Mouse (Mus musculus): Measurements from ENCODE around the gene Fam167b. TPM values are rescaled to one million over a fixed set of nuclear protein-coding genes. Genes with fewer than 3 reads are reported as not detected.
A peak's percentile ranks its signal among the peaks of the same experiment; 100 is the strongest.

The Fam167b gene
- polyA plus RNA-seq, 1 experiment from 2014 or later, result 40.3 TPM

DNA sequence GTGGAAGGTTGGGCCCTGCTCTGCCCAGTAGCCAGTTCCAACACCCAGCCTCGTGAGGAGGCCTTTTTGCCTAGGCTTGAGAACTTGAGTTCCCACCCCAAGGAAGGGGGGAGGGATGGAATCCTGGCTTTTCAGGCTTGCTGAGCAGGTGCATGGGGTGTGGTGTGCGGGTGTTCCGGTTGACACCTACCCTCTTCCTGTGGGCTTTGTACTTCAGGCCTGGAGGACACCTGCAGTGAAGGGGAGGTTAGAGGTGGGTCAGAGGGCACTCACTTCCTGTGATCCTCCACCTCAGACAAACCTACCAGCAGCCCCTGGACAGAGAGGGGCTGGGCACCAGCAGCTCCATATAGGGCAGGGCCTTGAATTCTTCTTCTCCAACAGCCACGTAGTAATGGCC, 31.7 kb upstream of the Fam167b start:
- WGBS, result 61% methylated on average over 4 of the region's 4 CpGs
- H3K4me1 ChIP-seq (replicated peaks; ENCODE audit: insufficient read depth, low read length), result no peaks in the 10 kb centered on the region
- no peak overlapping the region for H3K9ac ChIP-seq (ENCODE audit: low read depth, low read length)
- no peaks in the 10 kb centered on the region for H3K9me3 ChIP-seq (replicated peaks; ENCODE audit: low read length)
- H3K36me3 ChIP-seq (ENCODE audit: insufficient read depth, low read length), result peaks cover 18% of the 10 kb centered on the region
- H3K4me3 ChIP-seq (replicated peaks; ENCODE audit: low read depth, low read length), result no peak overlapping the region
- H3K27ac ChIP-seq, result no peak overlapping the region
- ATAC-seq (replicated peaks; ENCODE audit: low FRiP score, low read depth), result no peak
- no peaks in the 10 kb centered on the region for H3K27me3 ChIP-seq (ENCODE audit: insufficient read depth, low read length)
- no peak for TF ChIP-seq CTCF (IDR thresholded peaks at IDR 0.05; ENCODE audit: low read depth)
- H3K4me2 ChIP-seq (ENCODE audit: low read length), result no peak overlapping the region
- no peak for DNase-seq (ENCODE audit: low spot score)

DNA sequence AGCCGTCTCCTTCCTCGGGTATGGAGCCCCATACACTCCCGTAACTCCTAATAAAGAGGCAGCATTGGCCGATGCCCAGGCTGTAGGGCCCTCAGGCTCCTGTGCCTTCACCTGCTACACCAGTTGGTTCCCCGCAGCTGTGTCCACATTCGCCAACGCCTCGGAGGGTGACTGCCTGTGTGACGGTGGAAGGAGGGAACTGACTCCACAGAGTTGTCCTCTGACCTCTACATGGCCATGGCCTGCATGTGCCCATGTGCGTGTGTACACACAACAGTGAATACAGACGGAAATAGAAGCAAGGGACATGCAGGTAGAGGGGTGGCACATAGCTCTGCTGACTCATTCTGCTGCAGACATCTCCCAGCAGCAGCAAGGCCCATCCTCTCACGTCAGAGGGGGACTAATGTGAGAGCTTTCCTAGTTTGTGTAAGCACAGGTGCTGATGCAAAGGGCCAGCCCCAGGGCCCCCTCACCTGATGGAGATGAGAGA, 30.8 kb upstream of the Fam167b start:
- Histone ChIP-seq H3K4me3 (replicated peaks; ENCODE audit: low read depth, low read length) (no peak overlapping the region), H3K9ac (ENCODE audit: low read depth, low read length) (no peak overlapping the region), H3K4me1 (replicated peaks; ENCODE audit: insufficient read depth, low read length) (no peaks in the 10 kb centered on the region), H3K27ac (no peak overlapping the region), H3K4me2 (ENCODE audit: low read length) (no peak overlapping the region), H3K9me3 (replicated peaks; ENCODE audit: low read length) (no peaks in the 10 kb centered on the region), H3K27me3 (ENCODE audit: insufficient read depth, low read length) (no peaks in the 10 kb centered on the region), H3K36me3 (ENCODE audit: insufficient read depth, low read length) (peaks cover 22% of the 10 kb centered on the region)
- no peak for TF ChIP-seq CTCF (IDR thresholded peaks at IDR 0.05; ENCODE audit: low read depth)
- 81% methylated on average over 12 of the region's 12 CpGs for WGBS
- DNase-seq (ENCODE audit: low spot score) (no peak), ATAC-seq (replicated peaks; ENCODE audit: low FRiP score, low read depth) (peak; percentile 8; the same call in 1 of the 2 replicates)

DNA sequence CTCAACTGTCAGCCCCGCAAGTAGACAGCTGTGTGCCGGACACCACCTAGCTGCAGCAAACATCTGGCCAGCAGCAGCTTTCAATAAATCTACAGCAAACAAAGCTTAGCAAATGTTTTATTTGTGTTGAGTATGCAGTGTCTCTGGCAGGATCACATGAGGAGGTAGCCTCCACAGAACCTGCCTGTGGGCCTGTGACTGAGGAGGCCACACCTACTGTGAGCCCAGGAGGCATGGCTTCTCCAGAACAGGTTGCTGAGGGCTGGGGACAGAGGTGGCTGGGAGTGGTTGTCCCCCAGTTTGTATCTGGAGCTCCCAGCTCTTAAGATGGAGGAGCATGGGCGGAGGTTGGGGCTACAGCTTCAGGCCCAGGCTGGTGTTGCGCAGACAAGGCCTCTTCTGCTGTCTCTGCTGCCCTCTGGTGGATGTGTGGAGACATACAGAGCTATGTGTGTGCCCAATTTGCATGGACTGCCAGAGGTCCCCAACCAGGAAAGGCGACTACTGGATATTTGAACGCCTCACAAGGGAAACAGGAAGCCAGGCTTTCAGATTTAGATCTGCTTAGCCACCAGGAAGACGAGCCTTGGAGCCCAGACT, 30.2 kb upstream of the Fam167b start:
- 36% methylated on average over 7 of the region's 7 CpGs for WGBS
- no peak overlapping the region; the same call in 1 of the 2 replicates for H3K9ac ChIP-seq (ENCODE audit: low read depth, low read length)
- TF ChIP-seq CTCF (IDR thresholded peaks at IDR 0.05; ENCODE audit: low read depth), result peak; percentile 95

DNA sequence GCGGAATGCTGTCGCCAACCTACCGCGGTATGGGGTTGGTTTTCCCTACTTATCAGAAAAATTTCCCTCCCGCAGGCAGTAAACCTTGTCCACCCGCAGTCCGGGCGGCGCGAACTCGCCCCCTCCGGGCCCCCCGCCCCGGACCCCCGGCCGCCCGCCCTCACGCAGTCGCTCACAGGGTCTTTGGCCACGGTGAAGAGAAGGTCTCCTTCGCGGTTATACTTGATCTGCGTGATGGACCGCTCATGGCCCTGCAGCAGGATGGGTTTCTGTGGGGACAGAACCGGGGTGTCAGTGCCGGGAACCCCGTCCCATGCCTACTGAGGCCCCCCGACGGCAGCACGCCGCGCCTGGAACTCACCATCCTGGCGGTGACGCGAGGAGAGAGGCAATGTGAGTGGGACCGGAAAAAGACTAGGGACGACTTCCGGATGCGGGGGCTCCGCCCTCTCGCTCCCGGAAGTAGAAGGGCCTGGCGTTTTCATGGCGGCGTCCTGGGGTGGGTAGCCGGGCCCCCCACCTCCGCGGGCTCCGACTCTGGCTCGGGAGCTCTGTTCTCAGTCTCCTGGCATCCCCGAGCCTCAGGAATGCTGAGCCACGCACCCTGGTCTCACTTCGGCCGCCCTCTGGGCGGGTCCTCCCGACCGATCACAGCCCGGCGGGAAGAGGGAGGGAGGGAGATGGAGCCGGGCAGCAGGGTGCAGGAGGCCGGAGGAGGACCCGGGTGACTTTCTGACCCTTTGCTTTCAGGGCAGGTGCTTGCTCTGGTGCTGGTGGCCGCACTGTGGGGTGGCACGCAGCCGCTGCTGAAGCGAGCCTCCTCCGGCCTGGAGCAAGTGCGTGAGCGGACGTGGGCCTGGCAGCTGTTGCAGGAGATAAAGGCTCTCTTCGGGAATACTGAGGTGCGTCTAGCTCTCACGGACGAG, 22.1 kb upstream of the Fam167b start, which contains the start of the genes Eif3i and Tmem234:
TSS of gene Eif3i (minus strand) at position 416 of the 926 bp plus-strand sequence.
TSS of gene Tmem234 (plus strand) at position 436 of the 926 bp plus-strand sequence.
- no peaks in the 10 kb centered on the region for H3K9me3 ChIP-seq (replicated peaks; ENCODE audit: low read length)
- ATAC-seq (replicated peaks; ENCODE audit: low FRiP score, low read depth), result peak; percentile 74
- H3K9ac ChIP-seq (ENCODE audit: low read depth, low read length), result peak within 1 kb of the TSS; percentile 95
- H3K27ac ChIP-seq, result peak within 1 kb of the TSS; percentile 74
- DNase-seq (ENCODE audit: low spot score), result peak; percentile 94
- H3K36me3 ChIP-seq (ENCODE audit: insufficient read depth, low read length), result peaks cover 16% of the 10 kb centered on the region
- H3K4me3 ChIP-seq (replicated peaks; ENCODE audit: low read depth, low read length), result peak within 1 kb of the TSS; percentile 98
- peaks cover 16% of the 10 kb centered on the region for H3K4me1 ChIP-seq (replicated peaks; ENCODE audit: insufficient read depth, low read length)
- peak; percentile 23; the same call in 1 of the 2 replicates for TF ChIP-seq CTCF (IDR thresholded peaks at IDR 0.05; ENCODE audit: low read depth)
- under 1% methylated on average over 73 of the region's 74 CpGs for WGBS
- H3K4me2 ChIP-seq (ENCODE audit: low read length), result peak within 1 kb of the TSS; percentile 89
- H3K27me3 ChIP-seq (ENCODE audit: insufficient read depth, low read length), result no peaks in the 10 kb centered on the region

More for the DNA sequence above, 30.2 kb upstream of the Fam167b start:
- peaks cover 27% of the 10 kb centered on the region for H3K36me3 ChIP-seq (ENCODE audit: insufficient read depth, low read length)
- no peaks in the 10 kb centered on the region for H3K4me1 ChIP-seq (replicated peaks; ENCODE audit: insufficient read depth, low read length)
- DNase-seq (ENCODE audit: low spot score) (peak; percentile 94), ATAC-seq (replicated peaks; ENCODE audit: low FRiP score, low read depth) (peak; percentile 74)
- no peaks in the 10 kb centered on the region for H3K9me3 ChIP-seq (replicated peaks; ENCODE audit: low read length)
- no peak overlapping the region for H3K4me2 ChIP-seq (ENCODE audit: low read length)
- H3K27ac ChIP-seq, result no peak overlapping the region
- H3K4me3 ChIP-seq (replicated peaks; ENCODE audit: low read depth, low read length), result no peak overlapping the region
- H3K27me3 ChIP-seq (ENCODE audit: insufficient read depth, low read length), result no peaks in the 10 kb centered on the region

DNA sequence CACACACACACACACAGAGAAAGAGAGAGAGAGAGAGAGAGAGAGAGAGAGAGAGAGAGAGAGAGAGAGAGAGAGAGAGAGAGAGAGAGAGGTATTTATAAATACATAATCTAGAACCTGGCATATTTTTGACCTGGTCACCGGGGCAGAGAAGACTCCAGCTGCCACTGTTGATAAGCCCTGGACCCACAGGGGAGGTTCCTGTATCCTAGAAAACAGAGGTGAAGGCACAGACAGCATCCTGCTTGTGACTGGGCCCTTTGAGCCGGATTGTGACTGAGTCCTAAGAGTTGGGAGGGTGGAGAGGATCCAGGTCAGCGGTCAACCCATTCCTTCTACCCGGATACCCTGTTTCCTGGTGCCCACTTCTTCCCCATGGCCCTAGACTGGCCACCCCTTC, 10.5 kb upstream of the Fam167b start:
- DNase-seq (ENCODE audit: low spot score) (no peak), ATAC-seq (replicated peaks; ENCODE audit: low FRiP score, low read depth) (no peak)
- no peaks in the 10 kb centered on the region for H3K4me1 ChIP-seq (replicated peaks; ENCODE audit: insufficient read depth, low read length)
- whole genome bisulfite sequencing, result 62% methylated on average over 4 of the region's 4 CpGs
- no peak overlapping the region for H3K4me3 ChIP-seq (replicated peaks; ENCODE audit: low read depth, low read length)
- peaks cover 26% of the 10 kb centered on the region for H3K36me3 ChIP-seq (ENCODE audit: insufficient read depth, low read length)
- no peaks in the 10 kb centered on the region for H3K27me3 ChIP-seq (ENCODE audit: insufficient read depth, low read length)
- H3K27ac ChIP-seq, result no peak overlapping the region
- no peak overlapping the region for H3K9ac ChIP-seq (ENCODE audit: low read depth, low read length)
- no peaks in the 10 kb centered on the region for H3K9me3 ChIP-seq (replicated peaks; ENCODE audit: low read length)
- no peak overlapping the region for H3K4me2 ChIP-seq (ENCODE audit: low read length)
- no peak for TF ChIP-seq CTCF (IDR thresholded peaks at IDR 0.05; ENCODE audit: low read depth)

DNA sequence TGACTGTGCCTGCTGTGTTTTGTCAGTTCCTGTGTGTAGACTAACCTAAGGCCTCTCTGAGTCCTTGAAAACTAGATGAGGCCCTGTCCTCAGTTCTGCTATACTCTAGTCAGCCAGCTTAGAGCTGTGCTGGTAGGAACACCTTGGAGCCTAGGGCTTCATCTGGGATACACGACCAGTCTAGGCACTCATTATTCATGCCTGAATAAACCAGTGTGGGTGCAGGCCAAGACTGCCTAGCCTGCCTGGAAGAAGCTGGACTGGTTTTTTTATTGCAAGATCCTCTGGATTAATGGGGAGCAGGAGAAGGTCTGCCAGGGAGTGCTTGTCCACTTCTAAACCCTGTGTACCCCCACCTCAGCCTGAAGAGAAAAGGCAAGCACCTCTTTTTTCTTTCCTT, 8.6 kb upstream of the Fam167b start:
- WGBS, result 32% methylated on average over 1 of the region's 1 CpGs
- H3K4me1 ChIP-seq (replicated peaks; ENCODE audit: insufficient read depth, low read length), result no peaks in the 10 kb centered on the region
- no peak for DNase-seq (ENCODE audit: low spot score)
- H3K9ac ChIP-seq (ENCODE audit: low read depth, low read length), result no peak overlapping the region
- peak overlapping the region; percentile 47; the same call in 1 of the 2 replicates for H3K27ac ChIP-seq
- ATAC-seq (replicated peaks; ENCODE audit: low FRiP score, low read depth), result no peak
- H3K36me3 ChIP-seq (ENCODE audit: insufficient read depth, low read length), result peaks cover 10% of the 10 kb centered on the region
- no peak for TF ChIP-seq CTCF (IDR thresholded peaks at IDR 0.05; ENCODE audit: low read depth)
- no peaks in the 10 kb centered on the region for H3K27me3 ChIP-seq (ENCODE audit: insufficient read depth, low read length)
- H3K9me3 ChIP-seq (replicated peaks; ENCODE audit: low read length), result no peaks in the 10 kb centered on the region
- H3K4me2 ChIP-seq (ENCODE audit: low read length), result no peak overlapping the region
- H3K4me3 ChIP-seq (replicated peaks; ENCODE audit: low read depth, low read length), result no peak overlapping the region
